Mouse (Mus musculus) heart, adult 9 months (tissue): ENCODE measurements at regions not wholly inside any gene's neighbourhood (a gene's known extent, or its start where the extent isn't known, plus 50 kb on each side); places are given as distances from the start of the nearest gene placed in this dataset.

Source experiments
- DNase-seq, 2 experiments: peaks; one replicate each; pipeline ENCODE4 v3.0.0; 2022; ENCODE audit warnings: low spot score in 2 of 2

DNA sequence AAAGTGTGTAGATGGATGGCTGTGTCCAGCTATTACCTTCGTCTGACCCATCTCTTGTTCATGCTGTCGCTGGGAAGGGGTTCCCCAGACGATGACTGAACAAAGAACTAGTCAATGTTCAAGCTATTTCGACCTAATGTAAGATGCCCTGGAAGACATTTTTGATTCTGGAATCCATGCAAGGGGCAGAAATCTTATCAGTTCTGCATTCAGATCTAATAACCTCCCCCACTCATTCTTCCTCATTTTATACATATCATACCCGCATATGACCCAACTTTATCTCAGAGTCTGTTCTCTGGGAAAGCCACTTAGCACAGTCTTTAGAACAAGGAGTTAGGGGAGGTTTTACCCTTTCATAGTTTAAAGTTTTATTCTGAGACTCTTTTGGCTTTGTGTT is 52.2 kb upstream of the 2310009B15Rik start:
- DNase-seq: no peak

DNA sequence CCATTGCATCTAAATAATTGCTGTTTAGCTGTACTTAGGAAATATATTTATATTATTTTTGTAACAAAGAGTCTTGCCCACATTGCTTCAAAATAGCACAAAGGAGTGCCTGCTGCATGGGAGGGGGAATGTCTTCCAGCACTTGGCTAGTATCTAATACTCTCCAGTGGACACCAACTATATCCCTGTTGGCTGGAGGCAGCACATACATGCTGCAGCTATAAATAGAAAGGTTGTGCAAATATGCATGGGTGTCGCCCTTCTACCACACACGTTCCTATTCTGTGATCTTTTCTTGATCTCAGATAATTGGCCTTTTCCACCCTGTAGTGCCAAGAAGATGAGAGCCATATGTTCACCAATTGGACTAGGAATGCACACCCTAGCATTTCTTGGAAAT is 53.0 kb upstream of the 2310009B15Rik start:
- DNase-seq: no peak

DNA sequence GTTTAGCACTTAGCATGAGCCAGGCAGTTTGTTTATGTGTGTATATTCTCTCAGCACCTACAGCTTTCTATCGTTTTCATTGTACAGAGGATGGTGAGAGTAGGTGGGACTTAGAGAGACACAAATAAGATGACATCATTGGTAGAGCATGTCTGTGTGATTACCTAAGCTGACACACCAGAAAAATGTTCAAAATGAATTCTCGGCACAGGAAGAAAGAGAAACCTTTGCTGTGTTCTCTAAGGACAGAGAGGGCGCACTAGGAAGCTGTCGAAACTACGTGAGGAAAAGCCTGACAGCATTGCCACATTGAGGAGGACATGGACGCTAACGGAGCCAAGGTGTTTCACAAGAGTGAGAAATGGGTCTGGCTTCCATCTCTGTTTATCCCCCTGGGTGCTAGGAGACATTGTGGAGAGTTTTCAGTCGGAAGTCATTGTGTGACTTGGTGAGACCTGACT is 51.0 kb upstream of the Dennd1b start:
- peak; percentile 68 to 84 for DNase-seq

DNA sequence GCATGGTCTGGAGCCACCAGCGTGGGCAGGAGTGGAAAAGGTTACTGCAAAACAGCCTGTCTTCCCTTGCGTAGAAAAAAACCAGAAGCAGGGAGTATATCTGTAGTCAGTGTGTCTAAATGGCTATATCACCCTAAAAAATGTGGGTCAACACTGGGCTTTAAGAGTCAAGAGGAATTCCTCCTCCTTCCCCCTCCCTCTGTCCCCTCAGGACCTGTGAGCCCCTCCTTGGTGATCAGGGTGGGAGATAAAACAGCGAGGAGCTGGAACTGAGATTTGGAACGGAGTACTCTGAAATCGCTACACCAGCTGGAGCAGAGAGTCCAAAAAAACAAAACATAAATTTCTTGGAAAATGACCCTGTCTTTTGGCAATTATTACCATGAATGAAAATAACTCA is 50.3 kb upstream of the Dennd1b start:
- DNase-seq: peak; percentile 25 to 48

DNA sequence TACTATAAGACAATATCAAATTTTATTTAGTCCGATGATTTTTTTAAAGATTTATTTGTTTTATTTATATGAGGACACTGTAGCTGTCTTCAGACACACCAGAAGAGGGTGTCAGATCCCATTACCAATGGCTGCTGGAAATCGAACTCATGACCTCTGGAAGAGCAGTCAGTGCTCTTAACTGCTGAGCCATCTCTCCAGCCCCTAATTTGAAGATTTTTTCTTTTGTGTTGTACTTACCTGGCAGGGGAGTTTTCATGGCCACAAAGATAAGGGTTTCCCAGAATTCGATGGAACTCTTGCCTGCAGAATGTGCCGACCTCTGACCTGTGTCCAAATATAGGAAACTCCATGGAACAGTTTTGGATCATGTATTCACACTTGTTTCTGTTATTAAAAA is 49.8 kb upstream of the Dennd1b start:
- DNase-seq: no peak
